Mouse (Mus musculus) layer of hippocampus, postnatal 10 days (tissue): ENCODE data around the gene Ccdc137. TPM values are rescaled to one million over a fixed set of nuclear protein-coding genes. Genes with fewer than 3 reads are reported as not detected.

ENCODE experiments used
- DNase-seq, 2 experiments: peaks; one replicate each; pipeline ENCODE4 v3.0.0; 2021; ENCODE audit warnings: low spot score in 2 of 2
- total RNA-seq, 2 experiments: library from RNA; stranded (reverse); gene quantifications; 2 replicates each; pipeline ENCODE4 v1.2.3; 2021

The Ccdc137 gene
- total RNA-seq, 2 experiments from 2014 or later: 26.5 to 27.8 TPM

DNA sequence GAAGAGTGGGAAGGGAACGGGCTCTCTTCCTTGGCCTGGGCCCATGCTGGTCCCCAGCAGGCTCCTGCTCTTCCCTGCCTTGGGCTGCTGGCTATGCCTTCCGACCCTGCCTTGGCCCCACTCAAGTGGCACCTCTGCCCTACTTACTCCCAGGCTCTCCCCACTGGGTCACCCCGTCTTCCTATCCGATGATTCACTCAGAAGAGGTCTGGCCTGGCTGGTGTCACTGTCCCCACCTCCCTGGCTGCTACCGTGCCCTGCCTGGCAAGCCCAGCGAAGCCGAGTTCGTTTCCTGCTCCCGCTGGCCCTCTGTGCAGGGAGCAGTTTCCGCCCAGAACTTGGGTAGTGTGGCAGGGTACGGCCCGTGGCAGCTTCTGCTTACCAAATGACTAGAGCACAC, 40.3 kb downstream of the Ccdc137 start:
- DNase-seq: no peak

- no peak for DNase-seq
These were observed 41.0 kb downstream of the Ccdc137 start for GRCm38 (mm10) chr11:120498891-120499290.

GRCm38 (mm10) chr11:120499894-120500293, 42.0 kb downstream of the Ccdc137 start:
- DNase-seq: no peak

GRCm38 (mm10) chr11:120500357-120500756, 42.4 kb downstream of the Ccdc137 start:
- DNase-seq: no peak

- DNase-seq: no peak
These were observed 43.1 kb downstream of the Ccdc137 start for GRCm38 (mm10) chr11:120501018-120501417.

- DNase-seq: no peak
These were observed 43.8 kb downstream of the Ccdc137 start for GRCm38 (mm10) chr11:120501701-120502100.

DNA sequence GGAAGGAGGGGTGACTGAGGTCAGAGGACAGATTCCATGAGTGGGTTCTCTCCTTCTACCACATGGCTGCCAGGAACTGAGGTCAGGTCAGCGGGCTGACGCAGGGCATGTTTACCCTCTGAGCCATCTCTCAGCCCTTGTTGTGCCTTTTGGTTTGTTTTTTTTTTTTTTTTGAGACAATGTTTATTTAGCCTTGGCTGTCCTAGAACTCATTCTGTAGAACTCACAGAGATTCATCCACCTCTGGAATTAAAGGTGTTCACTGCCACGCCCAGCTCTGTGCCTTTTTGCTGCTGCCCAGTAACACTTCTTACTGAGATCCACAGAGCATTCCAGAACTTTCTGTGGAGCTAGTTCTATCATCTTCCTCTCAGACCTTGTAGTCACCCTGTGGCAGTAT, 47.7 kb downstream of the Ccdc137 start:
- no peak for DNase-seq

GRCm38 (mm10) chr11:120506899-120507298, 49.0 kb downstream of the Ccdc137 start:
- DNase-seq: no peak

DNA sequence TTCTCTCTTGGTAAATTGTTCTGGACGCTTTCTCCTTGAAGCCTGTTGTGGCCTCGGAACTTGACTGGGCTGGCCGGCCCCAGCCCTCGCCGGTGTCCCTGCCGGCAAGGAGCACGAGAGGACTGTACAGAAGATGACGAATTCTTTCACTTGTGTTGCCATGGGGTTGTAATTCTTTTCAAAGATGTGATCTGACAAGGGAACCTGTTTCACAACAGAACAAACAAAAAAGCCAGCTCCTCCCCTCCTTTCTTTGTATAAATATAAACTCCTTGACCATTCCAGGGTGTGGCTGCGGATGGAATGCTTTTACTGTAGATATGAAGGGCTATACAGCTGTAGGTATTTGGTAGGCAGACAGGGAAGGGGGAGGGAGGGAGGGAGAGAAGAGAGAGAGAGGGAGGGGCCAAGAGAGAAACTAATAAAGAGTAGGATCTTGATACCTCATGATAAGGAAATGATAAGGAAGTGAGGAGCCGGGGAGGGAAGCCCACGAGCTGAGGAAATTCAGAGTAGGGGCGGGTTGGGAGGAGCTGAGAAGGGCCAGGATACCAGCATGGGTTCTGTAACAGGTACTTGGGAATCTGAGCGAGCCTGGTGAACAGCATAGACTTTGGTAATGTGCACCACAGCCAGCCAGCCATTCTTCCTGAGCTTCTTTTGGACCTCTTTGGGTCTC, 49.8 kb downstream of the Ccdc137 start:
- DNase-seq: no peak

DNA sequence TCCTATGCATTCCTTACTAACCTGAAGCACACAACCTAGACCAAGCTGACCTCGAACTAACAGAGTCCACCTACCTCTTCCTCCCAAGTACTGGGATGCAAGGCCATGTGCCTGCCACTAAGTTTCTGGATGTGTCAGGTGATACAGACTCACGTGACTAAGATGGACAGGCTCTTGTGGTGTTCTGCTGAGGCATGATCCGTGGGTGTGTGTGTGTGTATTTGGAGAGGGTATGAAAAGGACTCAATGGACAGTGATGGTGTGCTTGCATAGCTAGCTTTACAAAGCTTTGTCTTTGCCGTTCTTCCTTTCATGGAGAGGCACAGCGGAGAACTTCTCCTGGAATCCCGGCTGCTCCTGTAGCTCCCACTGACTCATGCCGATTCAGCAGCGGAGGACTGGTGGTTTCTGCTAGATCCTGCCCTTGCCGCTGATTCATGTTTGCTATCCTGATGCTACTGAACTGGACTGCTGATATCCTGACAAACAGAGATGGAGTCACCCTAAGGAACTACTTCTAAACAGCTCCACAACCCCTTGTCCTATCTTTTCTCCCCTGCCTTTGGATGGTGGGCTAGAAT, 50.5 kb downstream of the Ccdc137 start:
- no peak for DNase-seq

DNA sequence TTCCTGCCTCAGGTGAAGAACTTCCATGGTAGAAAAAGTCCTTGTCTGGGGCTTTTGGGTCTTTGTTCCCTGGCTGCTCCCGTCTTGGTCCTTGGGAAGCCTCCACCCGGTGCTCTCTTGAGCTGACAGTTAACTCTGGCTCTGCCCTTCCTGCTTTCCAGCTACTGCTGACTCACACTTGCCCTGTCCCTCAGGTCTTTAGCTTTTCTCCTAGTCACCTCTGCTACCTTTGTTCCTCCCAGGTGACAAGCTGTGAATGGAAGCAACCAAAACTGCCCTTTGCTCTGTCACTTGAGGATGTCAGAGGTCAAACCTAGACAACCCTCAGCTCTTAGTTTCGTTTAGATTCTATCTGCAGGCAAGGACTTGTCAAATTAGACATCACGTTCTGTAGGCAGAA, 52.0 kb downstream of the Ccdc137 start:
- no peak for DNase-seq

- DNase-seq: no peak
These were observed 52.6 kb downstream of the Ccdc137 start for GRCm38 (mm10) chr11:120510375-120511030.

DNA sequence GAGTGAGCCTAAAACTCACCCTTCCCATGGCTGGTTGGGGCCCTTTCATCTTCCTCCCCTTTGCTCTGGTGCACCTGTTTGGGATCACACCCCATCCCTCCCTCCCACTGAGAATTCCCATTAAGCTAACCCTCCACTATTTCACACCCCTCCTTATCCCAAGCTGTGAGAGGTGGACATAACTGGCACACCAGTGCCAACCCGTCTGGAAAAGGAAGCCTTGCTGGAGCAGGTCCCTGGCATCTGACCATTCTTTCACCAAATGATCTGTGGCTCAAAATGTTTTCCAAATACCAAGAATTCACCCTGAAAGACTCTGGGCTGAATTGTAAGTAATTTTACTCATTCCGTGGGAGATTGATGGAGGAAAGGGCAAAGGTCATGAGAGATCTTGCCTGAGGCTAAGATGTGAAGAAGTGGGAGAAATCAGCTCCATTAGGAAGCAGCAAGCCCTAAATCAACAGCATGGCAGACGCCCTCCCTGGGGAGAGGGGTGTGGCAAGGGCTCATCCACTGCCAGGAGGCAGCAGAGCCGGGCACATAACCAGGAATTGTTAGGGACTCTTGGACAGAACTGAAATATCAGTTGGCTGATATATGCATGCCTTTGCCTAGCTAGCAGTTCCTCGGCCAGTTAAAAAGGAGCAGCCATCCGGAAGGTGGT, 55.0 kb downstream of the Ccdc137 start:
- no peak for DNase-seq

Other genes starting within 250 kb of the Ccdc137 start
- gene Bahcc1, start 225.2 kb upstream of the Ccdc137 start, total RNA-seq: 10 to 100 TPM; 21.9 to 26.0 TPM
- 1,000 to 10,000 TPM; 2,523 to 2,576 TPM for gene Actg1, start 109.6 kb upstream of the Ccdc137 start, total RNA-seq
- gene Fscn2, start 96.6 kb upstream of the Ccdc137 start, total RNA-seq: not detected
- gene Faap100, start 79.4 kb upstream of the Ccdc137 start, total RNA-seq: 10 to 100 TPM; 58.8 to 62.0 TPM
- 10 to 100 TPM; 71.2 to 71.4 TPM for gene Nploc4, start 20.4 kb upstream of the Ccdc137 start, total RNA-seq
- gene Tspan10, start 15.5 kb upstream of the Ccdc137 start, total RNA-seq: 10 to 100 TPM in 1 of 2 experiments, not detected in 1; 12.5 TPM
- gene Pde6g, start 4.6 kb upstream of the Ccdc137 start, total RNA-seq: under 1 TPM; 0.20 to 0.41 TPM
- gene Oxld1, start within 50 bp of the Ccdc137 start, total RNA-seq: 10 to 100 TPM; 10.4 to 10.5 TPM
- 10 to 100 TPM; 57.9 to 61.5 TPM for gene Arl16, start 9.5 kb downstream of the Ccdc137 start, total RNA-seq
- gene Mrpl12, start 26.5 kb downstream of the Ccdc137 start, total RNA-seq: 10 to 100 TPM; 76.4 to 82.3 TPM
- 10 to 100 TPM; 24.5 to 25.8 TPM for gene Slc25a10, start 33.7 kb downstream of the Ccdc137 start, total RNA-seq
- gene Gcgr, start 72.6 kb downstream of the Ccdc137 start, total RNA-seq: under 1 TPM in 1 of 2 experiments, not detected in 1; 0.18 TPM
- 100 to 1,000 TPM in 1 of 2 experiments, 10 to 100 TPM in 1; 95.4 to 107 TPM for gene Mcrip1, start 91.6 kb downstream of the Ccdc137 start, total RNA-seq
- gene Ppp1r27, start 93.0 kb downstream of the Ccdc137 start, total RNA-seq: not detected
- gene P4hb, start 115.1 kb downstream of the Ccdc137 start, total RNA-seq: 100 to 1,000 TPM; 153 to 161 TPM
- 100 to 1,000 TPM; 344 to 379 TPM for gene Arhgdia, start 123.5 kb downstream of the Ccdc137 start, total RNA-seq
- 10 to 100 TPM; 79.8 to 91.3 TPM for gene Alyref, start 140.2 kb downstream of the Ccdc137 start, total RNA-seq
- 100 to 1,000 TPM in 1 of 2 experiments, 10 to 100 TPM in 1; 93.5 to 107 TPM for gene Anapc11, start 140.3 kb downstream of the Ccdc137 start, total RNA-seq
- gene Npb, start 150.4 kb downstream of the Ccdc137 start, total RNA-seq: 1 to 10 TPM; 2.2 to 2.4 TPM
- gene Pcyt2, start 159.8 kb downstream of the Ccdc137 start, total RNA-seq: 100 to 1,000 TPM; 132 to 145 TPM
- 10 to 100 TPM; 33.5 to 39.7 TPM for gene Sirt7, start 167.1 kb downstream of the Ccdc137 start, total RNA-seq
- gene Mafg, start 175.5 kb downstream of the Ccdc137 start, total RNA-seq: 10 to 100 TPM; 79.3 to 86.7 TPM
- gene Pycr1, start 185.7 kb downstream of the Ccdc137 start, total RNA-seq: 1 to 10 TPM; 3.5 to 5.3 TPM
- 1 to 10 TPM; 1.1 to 2.1 TPM for gene Myadml2, start 190.0 kb downstream of the Ccdc137 start, total RNA-seq
- gene Notum, start 203.1 kb downstream of the Ccdc137 start, total RNA-seq: 1 to 10 TPM; 5.8 to 7.4 TPM
- 10 to 100 TPM; 55.5 to 62.5 TPM for gene Aspscr1, start 214.9 kb downstream of the Ccdc137 start, total RNA-seq